Mouse (Mus musculus) kidney, embryonic 14.5 days (tissue): ENCODE data around the gene Maml3. TPM values are rescaled to one million over a fixed set of nuclear protein-coding genes. Genes with fewer than 3 reads are reported as not detected.

Source experiments
- ATAC-seq: fragments of 200-750 bp; cut with Nextera tagmentation; 2 replicates; pipeline ENCODE4 v1.8.0; 2017; ENCODE audit warnings: moderate number of reproducible peaks, mild to moderate bottlenecking, moderate TSS enrichment, moderate library complexity; ENCODE audit not compliant: low FRiP score, low TSS enrichment
- H3K27ac ChIP-seq: fragments of 300-500 bp; sonication (generic); 2 replicates; pipeline ENCODE4 v1.5.1; 2014; ENCODE audit warnings: low read depth, mild to moderate bottlenecking, low read length, moderate library complexity, mixed read lengths
- H3K27me3 ChIP-seq: fragments of 300-500 bp; sonication (generic); 2 replicates; pipeline ENCODE4 v1.6.1; 2014; ENCODE audit warnings: mild to moderate bottlenecking, low read length; ENCODE audit not compliant: control insufficient read depth, insufficient read depth
- H3K36me3 ChIP-seq: fragments of 300-500 bp; sonication (generic); 2 replicates; pipeline ENCODE4 v1.6.1; 2014; ENCODE audit warnings: low read length, mixed read lengths; ENCODE audit not compliant: control insufficient read depth, insufficient read depth
- H3K4me1 ChIP-seq: fragments of 300-500 bp; sonication (generic); 2 replicates; pipeline ENCODE4 v1.6.1; 2014; ENCODE audit warnings: low read length, mixed read lengths; ENCODE audit not compliant: control insufficient read depth, insufficient read depth
- H3K4me2 ChIP-seq: fragments of 300-500 bp; sonication (generic); replicated peaks from 2 replicates; pipeline ENCODE4 v1.6.1; 2014; ENCODE audit warnings: low read depth, mild to moderate bottlenecking, low read length
- H3K4me3 ChIP-seq: fragments of 300-500 bp; sonication (generic); 2 replicates; pipeline ENCODE4 v1.5.1; 2014; ENCODE audit warnings: mild to moderate bottlenecking, low read length
- H3K9ac ChIP-seq: fragments of 300-500 bp; sonication (generic); 2 replicates; pipeline ENCODE4 v1.6.1; 2014; ENCODE audit warnings: low read depth, mild to moderate bottlenecking, low read length, moderate library complexity
- H3K9me3 ChIP-seq: fragments of 300-500 bp; sonication (generic); 2 replicates; pipeline ENCODE4 v1.6.1; 2016; ENCODE audit warnings: low read length; ENCODE audit not compliant: control insufficient read depth
- WGBS: fragments of 180-500 bp; shearing (Covaris S2); extraction: QIAGEN DNeasy Blood & Tissue Kit; methylation state at CpG from one replicate; pipeline ENCODE4 v1.1.7; 2014; 5-methylcytosine and 5-hydroxymethylcytosine counted together
- polyA plus RNA-seq: library from polyadenylated mRNA; unstranded; fragments of >200 nt; fragmentation: Nextera tagmentation; extraction: Ambion mirVana; gene quantifications from 2 replicates; pipeline ENCODE4 v1.2.1, GENCODE M21; 2014

Gene Maml3
- polyA plus RNA-seq, 1 experiment from 2014 or later, result 9.4 TPM

- Histone ChIP-seq H3K36me3 (no peaks in the 10 kb centered on the region), H3K9me3 (no peaks in the 10 kb centered on the region), H3K9ac (no peak overlapping the region), H3K4me2 (no peak overlapping the region), H3K4me1 (no peaks in the 10 kb centered on the region), H3K4me3 (no peak overlapping the region), H3K27ac (no peak overlapping the region), H3K27me3 (no peaks in the 10 kb centered on the region)
- WGBS, result 91% methylated on average over 13 of the region's 13 CpGs
- ATAC-seq, result no peak
Observed at GRCm38 (mm10) chr3:51840095-51840805, 264.6 kb downstream of the Maml3 start.

GRCm38 (mm10) chr3:51839353-51839715 lies 265.5 kb downstream of the Maml3 start:
- H3K9me3 ChIP-seq, result no peaks in the 10 kb centered on the region
- no peak overlapping the region for H3K27ac ChIP-seq
- ATAC-seq, result no peak
- no peak overlapping the region for H3K4me3 ChIP-seq
- H3K4me2 ChIP-seq, result no peak overlapping the region
- no peak overlapping the region for H3K9ac ChIP-seq
- no peaks in the 10 kb centered on the region for H3K4me1 ChIP-seq
- 72% methylated on average over 5 of the region's 5 CpGs for WGBS
- no peaks in the 10 kb centered on the region for H3K36me3 ChIP-seq
- no peaks in the 10 kb centered on the region for H3K27me3 ChIP-seq

GRCm38 (mm10) chr3:51838696-51839352 lies 266.1 kb downstream of the Maml3 start:
- Histone ChIP-seq H3K27ac (no peak overlapping the region), H3K4me3 (no peak overlapping the region), H3K9ac (no peak overlapping the region), H3K9me3 (no peaks in the 10 kb centered on the region), H3K4me1 (no peaks in the 10 kb centered on the region), H3K4me2 (no peak overlapping the region), H3K36me3 (no peaks in the 10 kb centered on the region), H3K27me3 (no peaks in the 10 kb centered on the region)
- 83% methylated on average over 5 of the region's 5 CpGs for WGBS
- no peak for ATAC-seq

GRCm38 (mm10) chr3:51832985-51833384 lies 271.9 kb downstream of the Maml3 start:
- Histone ChIP-seq H3K27ac (no peak overlapping the region), H3K9me3 (no peaks in the 10 kb centered on the region), H3K27me3 (no peaks in the 10 kb centered on the region), H3K36me3 (no peaks in the 10 kb centered on the region), H3K4me3 (no peak overlapping the region), H3K9ac (no peak overlapping the region), H3K4me2 (no peak overlapping the region), H3K4me1 (peaks cover 5% of the 10 kb centered on the region)
- no peak for ATAC-seq
- WGBS, result 50% methylated on average over 15 of the region's 15 CpGs

- Histone ChIP-seq H3K9me3 (no peaks in the 10 kb centered on the region), H3K36me3 (no peaks in the 10 kb centered on the region), H3K9ac (no peak overlapping the region), H3K4me1 (peaks cover 5% of the 10 kb centered on the region), H3K27ac (no peak overlapping the region), H3K27me3 (no peaks in the 10 kb centered on the region), H3K4me2 (no peak overlapping the region), H3K4me3 (no peak overlapping the region)
- WGBS, result 90% methylated on average over 9 of the region's 9 CpGs
- ATAC-seq, result no peak
Observed at GRCm38 (mm10) chr3:51830821-51831429, 274.0 kb downstream of the Maml3 start.

- H3K36me3 ChIP-seq, result no peaks in the 10 kb centered on the region
- H3K27me3 ChIP-seq, result no peaks in the 10 kb centered on the region
- H3K27ac ChIP-seq, result no peak overlapping the region
- H3K9me3 ChIP-seq, result no peaks in the 10 kb centered on the region
- no peak overlapping the region for H3K4me2 ChIP-seq
- H3K4me3 ChIP-seq, result no peak overlapping the region
- H3K9ac ChIP-seq, result no peak overlapping the region
- ATAC-seq, result no peak
- no peaks in the 10 kb centered on the region for H3K4me1 ChIP-seq
- WGBS, result 77% methylated on average over 10 of the region's 10 CpGs
Observed at GRCm38 (mm10) chr3:51825530-51825929, 279.3 kb downstream of the Maml3 start.

- no peaks in the 10 kb centered on the region for H3K36me3 ChIP-seq
- no peaks in the 10 kb centered on the region for H3K27me3 ChIP-seq
- no peaks in the 10 kb centered on the region for H3K4me1 ChIP-seq
- WGBS, result 87% methylated on average over 9 of the region's 9 CpGs
- no peak overlapping the region for H3K9ac ChIP-seq
- no peak overlapping the region for H3K4me3 ChIP-seq
- no peaks in the 10 kb centered on the region for H3K9me3 ChIP-seq
- no peak overlapping the region for H3K27ac ChIP-seq
- no peak for ATAC-seq
- H3K4me2 ChIP-seq, result no peak overlapping the region
Observed at GRCm38 (mm10) chr3:51824506-51824905, 280.4 kb downstream of the Maml3 start.

- Histone ChIP-seq H3K4me3 (no peak overlapping the region), H3K27me3 (no peaks in the 10 kb centered on the region), H3K4me2 (no peak overlapping the region), H3K27ac (no peak overlapping the region), H3K9me3 (no peaks in the 10 kb centered on the region), H3K4me1 (no peaks in the 10 kb centered on the region; the same call in 1 of the 2 replicates), H3K36me3 (no peaks in the 10 kb centered on the region), H3K9ac (no peak overlapping the region)
- ATAC-seq, result no peak
- 76% methylated on average over 10 of the region's 10 CpGs for WGBS
Observed at GRCm38 (mm10) chr3:51821551-51821950, 283.3 kb downstream of the Maml3 start.

GRCm38 (mm10) chr3:51819109-51819508 lies 285.8 kb downstream of the Maml3 start:
- Histone ChIP-seq H3K27ac (no peak overlapping the region), H3K36me3 (no peaks in the 10 kb centered on the region), H3K9ac (no peak overlapping the region), H3K9me3 (no peaks in the 10 kb centered on the region), H3K4me3 (no peak overlapping the region), H3K4me1 (no peaks in the 10 kb centered on the region; the same call in 1 of the 2 replicates), H3K4me2 (no peak overlapping the region), H3K27me3 (no peaks in the 10 kb centered on the region)
- ATAC-seq, result no peak
- 54% methylated on average over 7 of the region's 7 CpGs for WGBS
